Mouse (Mus musculus): ENCODE results near the gene Tln1. TPM values are rescaled to one million over a fixed set of nuclear protein-coding genes. Genes with fewer than 3 reads are reported as not detected.
A peak's percentile ranks its signal among the peaks of the same experiment; 100 is the strongest.

Gene Tln1
- total RNA-seq, 2 experiments from 2014 or later: 147 to 167 TPM

- intact Hi-C loops (cut with DNase I): no loop called here
- DNase-seq: no peak
These were observed 53.4 kb downstream of the Tln1 start for GRCm38 (mm10) chr4:43509109-43509508.

- intact Hi-C loops (cut with DNase I): no loop called here
- DNase-seq: peak; percentile 63 to 64
These were observed 53.9 kb downstream of the Tln1 start for GRCm38 (mm10) chr4:43508666-43508997.

- no peak for DNase-seq
- intact Hi-C loops (cut with DNase I): no loop called here
These were observed 54.4 kb downstream of the Tln1 start for GRCm38 (mm10) chr4:43507938-43508665.

- DNase-seq: no peak
- intact Hi-C loops (cut with DNase I): no loop called here
These were observed 55.8 kb downstream of the Tln1 start, which contains the start of gene Car9 for GRCm38 (mm10) chr4:43506536-43507185. Gene Car9, plus strand, starts transcription at chr4:43506966.

GRCm38 (mm10) chr4:43506074-43506473 is 56.4 kb downstream of the Tln1 start:
- intact Hi-C loops (cut with DNase I): no loop called here

GRCm38 (mm10) chr4:43504269-43504668 is 58.2 kb downstream of the Tln1 start:
- intact Hi-C loops (cut with DNase I): no loop called here

More at GRCm38 (mm10) chr4:43506074-43506473, 56.4 kb downstream of the Tln1 start:
- DNase-seq: no peak

GRCm38 (mm10) chr4:43503506-43503905 is 59.0 kb downstream of the Tln1 start:
- DNase-seq: no peak
- intact Hi-C loops (cut with DNase I): no loop called here

More at GRCm38 (mm10) chr4:43504269-43504668, 58.2 kb downstream of the Tln1 start:
- DNase-seq: no peak

- no peak for DNase-seq
- intact Hi-C loops (cut with DNase I): no loop called here
These were observed 59.5 kb downstream of the Tln1 start for GRCm38 (mm10) chr4:43503041-43503440.

GRCm38 (mm10) chr4:43499407-43500333 is 62.8 kb downstream of the Tln1 start, which contains the start of gene Arhgef39:
Gene Arhgef39, minus strand, starts transcription at chr4:43499695.
- intact Hi-C loops (cut with DNase I): no loop called here
- DNase-seq: peak; percentile 87 to 90

GRCm38 (mm10) chr4:43498983-43499382 is 63.5 kb downstream of the Tln1 start:
- DNase-seq: no peak
- intact Hi-C loops (cut with DNase I): no loop called here

- no peak for DNase-seq
- intact Hi-C loops (cut with DNase I): no loop called here
These were observed 64.5 kb downstream of the Tln1 start for GRCm38 (mm10) chr4:43497946-43498345.

- no peak for DNase-seq
- intact Hi-C loops (cut with DNase I): no loop called here
These were observed 65.1 kb downstream of the Tln1 start for GRCm38 (mm10) chr4:43497405-43497804.

- no peak for DNase-seq
- intact Hi-C loops (cut with DNase I): no loop called here
These were observed 65.9 kb downstream of the Tln1 start for GRCm38 (mm10) chr4:43496587-43496986.

GRCm38 (mm10) chr4:43493846-43494240 is 68.6 kb downstream of the Tln1 start:
- DNase-seq: peak in 1 of 2 experiments; percentile 32
- intact Hi-C loops (cut with DNase I): loop anchor here (2.0 kb wide), 1 partner anchor 31 kb away; no protein-coding TSS in a partner anchor

- DNase-seq: peak; percentile 97 to 98
- intact Hi-C loops (cut with DNase I): loop anchor here (2.0 kb wide), 1 partner anchor 31 kb away; no protein-coding TSS in a partner anchor
These were observed 69.2 kb downstream of the Tln1 start for GRCm38 (mm10) chr4:43493186-43493845.

GRCm38 (mm10) chr4:43492821-43493185 is 69.7 kb downstream of the Tln1 start, which contains the start of gene Ccdc107:
Gene Ccdc107, plus strand, starts transcription at chr4:43492900.
- DNase-seq: peak; percentile 91 to 94
- intact Hi-C loops (cut with DNase I): loop anchor here (2.0 kb wide), 1 partner anchor 32 kb away; no protein-coding TSS in a partner anchor

- DNase-seq: no peak
- intact Hi-C loops (cut with DNase I): loop anchor here (2.0 kb wide), 1 partner anchor 33 kb away; no protein-coding TSS in a partner anchor
These were observed 70.2 kb downstream of the Tln1 start for GRCm38 (mm10) chr4:43492101-43492820.

- intact Hi-C loops (cut with DNase I): no loop called here
- peak; percentile 57 to 58 for DNase-seq
These were observed 71.7 kb downstream of the Tln1 start for GRCm38 (mm10) chr4:43490801-43491200.

- intact Hi-C loops (cut with DNase I): loop anchor here (1.0 kb wide), 1 partner anchor 69 kb away; no protein-coding TSS in a partner anchor
These were observed 72.9 kb downstream of the Tln1 start for GRCm38 (mm10) chr4:43489611-43490010.

More at GRCm38 (mm10) chr4:43489611-43490010, 72.9 kb downstream of the Tln1 start:
- DNase-seq: no peak

Data from heart, postnatal 10 days (tissue).